Mouse (Mus musculus): ENCODE data around the gene Styk1.

DNA sequence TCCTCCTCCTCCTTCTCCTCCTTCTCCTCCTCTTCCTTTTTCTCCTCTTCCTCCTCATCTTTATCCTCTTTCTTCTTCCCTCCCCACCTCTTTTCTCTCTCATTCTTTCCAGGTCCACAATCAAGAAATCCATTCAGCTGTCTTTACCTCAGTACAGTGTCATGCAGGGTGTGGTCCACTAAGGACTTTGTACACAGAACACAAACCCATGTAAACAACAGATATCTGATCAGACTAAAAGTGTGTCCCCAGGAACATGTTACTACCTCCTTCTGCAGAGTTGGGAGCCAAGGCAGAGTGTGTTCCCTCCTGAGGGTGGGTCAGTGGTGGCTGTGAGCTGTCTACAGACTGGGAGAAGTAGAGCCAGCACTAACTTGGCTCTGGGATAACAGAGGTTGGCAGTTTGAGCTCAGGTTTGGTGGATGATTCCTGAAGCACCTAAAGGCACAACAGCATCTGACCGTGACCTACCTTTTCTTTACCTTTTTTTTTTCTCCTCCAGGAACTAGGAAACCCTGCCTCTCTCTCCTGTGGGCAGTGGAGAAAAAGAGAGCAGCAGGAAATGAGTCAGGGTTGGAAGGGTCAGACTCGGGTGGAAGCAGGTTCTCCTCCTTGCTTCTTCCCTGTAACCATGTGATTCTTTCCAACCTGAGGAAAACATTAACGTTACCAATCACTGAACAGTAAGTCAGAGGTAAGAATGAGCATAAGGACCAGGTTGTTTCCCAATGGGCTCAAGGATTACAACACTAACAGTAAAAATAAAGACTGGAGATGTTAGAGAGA, 31.4 kb downstream of the Styk1 start:
- TF ChIP-seq CTCF (IDR thresholded peaks at IDR 0.05; ENCODE audit: low read depth) (no peak), EP300 (IDR thresholded peaks at IDR 0.05; ENCODE audit: low read depth) (no peak)
